Mouse (Mus musculus): Measurements from ENCODE around the gene Osbpl10.
"Not testable (repeated sequence)": the region's sequence is repeated elsewhere in the genome, so short reads cannot be mapped to it uniquely, and the experiment has no call there.

Osbpl10 gene

DNA sequence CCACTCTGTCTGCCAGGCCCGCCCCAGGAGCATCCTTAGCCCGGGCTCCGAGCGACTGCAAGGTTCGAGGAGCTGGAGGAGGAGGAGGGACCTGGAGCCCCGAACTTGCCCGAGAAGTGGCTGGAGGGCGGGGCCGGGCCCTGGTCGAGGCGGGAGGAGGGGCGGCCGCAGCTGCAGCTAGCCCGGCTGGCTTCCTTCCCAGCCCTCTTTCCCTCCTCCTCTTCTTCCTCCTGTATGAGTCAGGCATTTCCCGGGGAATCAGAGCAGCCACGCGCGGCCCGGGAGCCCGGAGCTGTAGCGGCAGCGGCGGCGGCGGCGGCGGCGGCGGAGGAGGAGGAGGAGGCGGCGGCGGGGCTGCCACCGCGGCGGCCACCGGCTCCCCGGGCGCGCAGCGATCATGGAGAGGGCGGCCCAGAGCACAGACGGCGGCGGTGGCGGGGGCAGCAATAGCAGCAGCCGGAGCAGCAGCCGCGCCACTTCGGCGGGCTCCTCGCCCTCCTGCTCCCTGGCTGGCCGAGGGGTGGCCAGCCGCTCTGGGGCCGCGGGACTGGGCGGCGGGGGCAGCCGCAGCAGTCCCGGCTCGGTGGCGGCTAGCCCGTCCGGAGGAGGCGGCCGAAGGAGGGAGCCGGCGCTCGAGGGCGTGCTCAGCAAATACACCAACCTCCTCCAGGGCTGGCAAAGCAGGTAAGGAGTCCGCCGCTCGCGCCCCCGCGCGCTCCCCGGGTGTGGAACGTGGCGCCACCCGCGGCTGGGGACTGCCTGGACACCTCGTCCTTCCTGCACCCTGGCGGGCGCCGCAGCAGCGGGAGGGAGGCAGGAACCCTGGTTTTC is at the start of gene Osbpl10:
Gene Osbpl10, plus strand, starts transcription at position 289 of the 831 bp plus-strand sequence.
- ATAC-seq (ENCODE audit: insufficient number of reproducible peaks, low FRiP score, low TSS enrichment): peak; percentile 78

DNA sequence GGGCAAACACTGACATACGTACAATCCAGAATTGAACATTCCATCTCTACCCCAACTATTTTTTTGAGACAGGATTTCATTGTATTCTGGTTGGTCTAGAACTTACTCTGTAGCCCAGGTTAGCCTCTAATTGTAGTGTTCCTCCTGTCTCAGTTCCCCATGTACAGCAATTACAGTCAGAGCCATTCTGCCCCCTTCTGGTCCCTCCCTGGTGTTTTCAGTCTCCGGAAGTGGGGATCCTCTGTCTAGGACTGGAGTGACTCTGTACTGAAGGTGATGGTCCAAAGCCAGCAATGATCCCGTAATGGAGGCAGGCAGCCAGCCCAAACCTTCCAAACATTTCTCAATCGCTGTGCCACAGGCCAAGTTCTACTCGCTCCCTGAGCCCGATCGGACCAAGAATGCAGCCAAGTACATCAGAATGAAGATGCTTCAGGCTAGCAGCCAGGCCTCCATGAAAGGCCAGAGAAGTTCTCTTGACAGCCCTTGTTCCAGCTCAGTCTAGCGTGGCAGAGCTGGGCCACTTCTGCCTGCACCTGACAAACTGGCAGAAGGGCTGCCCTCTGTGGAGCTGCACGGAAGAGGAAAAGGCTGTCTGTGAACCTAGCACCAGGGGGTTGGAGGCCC is 47.8 kb upstream of the Osbpl10 start:
- no peak for ATAC-seq (ENCODE audit: insufficient number of reproducible peaks, low FRiP score, low TSS enrichment)

DNA sequence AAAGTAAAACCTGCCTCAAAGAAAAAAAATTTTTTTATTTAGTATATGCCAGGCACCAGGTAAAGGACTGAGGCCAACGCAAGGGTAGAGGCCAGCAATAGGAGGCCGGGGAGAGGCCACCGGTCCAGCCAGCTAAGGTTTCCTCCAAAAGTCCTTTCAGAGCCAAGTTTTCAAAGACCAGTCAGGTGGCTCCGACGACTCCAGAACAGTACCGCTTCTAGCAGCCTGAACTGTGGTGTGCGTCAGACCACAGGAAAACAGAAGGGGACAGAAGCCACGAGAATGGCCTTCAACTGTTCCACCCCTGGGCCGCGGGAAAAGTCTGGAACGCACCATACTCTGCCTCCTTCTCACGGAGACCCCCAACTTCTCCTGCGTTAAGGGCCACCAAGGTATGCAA is 45.8 kb upstream of the Osbpl10 start:
- ATAC-seq (ENCODE audit: insufficient number of reproducible peaks, low FRiP score, low TSS enrichment): no peak

DNA sequence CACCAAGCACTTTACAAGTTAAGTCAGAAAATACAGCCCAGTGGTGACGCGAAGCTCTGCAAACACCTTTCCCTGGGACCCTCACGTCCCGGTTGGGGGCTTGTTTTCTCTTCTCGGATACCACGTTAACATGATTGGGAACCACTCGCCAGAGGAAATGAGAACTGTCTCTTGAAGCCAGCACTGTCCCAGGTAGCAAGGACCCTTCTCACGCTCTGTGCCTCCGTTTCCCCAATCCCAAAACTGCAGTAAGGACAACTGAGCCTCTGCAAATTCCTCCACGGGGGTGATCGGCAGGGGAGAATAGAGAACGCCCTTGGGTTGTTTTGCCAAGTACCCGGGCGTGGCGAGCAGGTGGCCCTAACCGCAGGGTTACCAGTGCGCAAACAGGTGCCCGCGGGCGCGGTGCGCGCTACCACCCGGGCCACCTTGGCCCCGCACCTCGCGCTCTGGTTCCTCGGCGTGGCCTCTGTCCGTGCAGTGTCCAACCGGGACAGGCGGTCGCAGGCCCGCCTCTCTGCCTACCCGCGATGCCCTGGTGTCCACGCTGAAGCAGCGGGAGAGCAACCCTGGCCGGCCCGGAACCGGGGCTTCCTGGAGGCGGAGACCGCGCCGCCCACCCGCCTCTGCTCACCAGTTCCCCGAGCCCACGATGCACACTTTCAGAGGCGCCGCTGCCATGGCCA is 45.2 kb upstream of the Osbpl10 start:
- peak; percentile 51 for ATAC-seq (ENCODE audit: insufficient number of reproducible peaks, low FRiP score, low TSS enrichment)

DNA sequence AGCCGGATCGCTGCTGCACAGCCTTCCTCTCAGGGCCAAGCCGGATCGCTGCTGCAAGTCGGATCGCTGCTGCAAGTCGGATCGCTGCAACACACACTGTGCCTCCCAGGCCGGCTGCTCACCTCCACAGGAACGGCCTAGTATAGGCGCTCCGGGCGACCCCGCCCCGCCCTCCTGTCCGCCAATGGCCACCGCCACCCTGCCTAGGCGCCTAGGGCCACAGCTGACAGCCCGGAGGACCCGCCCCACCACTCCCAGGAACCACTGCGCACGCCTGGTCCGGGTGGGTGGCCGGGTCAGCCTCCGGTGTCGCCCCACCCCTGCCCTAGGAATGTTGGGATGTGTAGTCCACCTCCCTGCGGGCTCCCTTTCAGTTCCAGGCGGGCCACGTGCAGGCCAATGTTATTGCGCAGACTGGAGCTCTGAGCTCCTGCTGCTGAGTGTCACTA is 44.6 kb upstream of the Osbpl10 start, which contains the start of gene Gpd1l:
Gene Gpd1l, minus strand, starts transcription at position 265 of the 449 bp plus-strand sequence.
- peak; percentile 98 for ATAC-seq (ENCODE audit: insufficient number of reproducible peaks, low FRiP score, low TSS enrichment)

DNA sequence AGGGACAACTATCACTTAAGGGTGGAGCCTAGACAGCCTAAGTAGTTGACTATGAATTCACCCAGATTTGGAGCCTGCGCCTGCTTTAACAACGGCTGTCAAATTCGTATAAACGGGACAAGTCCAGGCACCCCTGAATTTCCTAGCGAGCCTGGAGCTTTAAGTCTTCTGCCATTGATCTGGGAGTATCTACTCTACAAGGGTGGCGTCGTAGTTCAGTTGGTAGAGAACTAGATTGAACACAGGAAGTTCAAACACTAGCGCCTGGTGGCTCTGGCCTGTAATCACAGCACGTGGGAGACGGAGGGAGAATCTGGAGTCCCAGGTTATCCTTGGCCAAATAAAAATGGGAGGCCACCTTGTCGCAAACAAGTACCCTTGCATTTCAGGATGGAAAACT is 44.1 kb upstream of the Osbpl10 start:
- ATAC-seq (ENCODE audit: insufficient number of reproducible peaks, low FRiP score, low TSS enrichment): no peak; the same call in 1 of the 2 replicates

DNA sequence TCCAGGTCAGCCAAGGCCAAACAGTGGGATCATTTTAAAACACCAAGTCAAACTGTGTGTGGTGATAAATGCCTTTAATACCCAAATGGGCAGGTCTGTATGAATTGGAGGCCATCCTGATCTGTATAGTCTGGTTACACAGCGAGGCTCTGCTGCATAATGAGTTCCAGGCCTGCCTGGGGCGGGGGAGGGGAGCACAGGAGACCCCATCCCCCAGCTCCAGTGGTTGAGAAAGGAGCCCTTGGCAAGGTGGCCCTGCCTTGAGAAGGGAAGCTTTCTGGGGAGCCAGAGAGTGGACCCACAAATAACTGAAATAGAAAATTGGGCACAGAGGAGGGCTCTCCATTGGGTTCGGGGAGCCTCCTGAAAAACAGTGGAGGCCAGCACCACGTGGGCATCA is 43.0 kb upstream of the Osbpl10 start:
- ATAC-seq (ENCODE audit: insufficient number of reproducible peaks, low FRiP score, low TSS enrichment): no peak

DNA sequence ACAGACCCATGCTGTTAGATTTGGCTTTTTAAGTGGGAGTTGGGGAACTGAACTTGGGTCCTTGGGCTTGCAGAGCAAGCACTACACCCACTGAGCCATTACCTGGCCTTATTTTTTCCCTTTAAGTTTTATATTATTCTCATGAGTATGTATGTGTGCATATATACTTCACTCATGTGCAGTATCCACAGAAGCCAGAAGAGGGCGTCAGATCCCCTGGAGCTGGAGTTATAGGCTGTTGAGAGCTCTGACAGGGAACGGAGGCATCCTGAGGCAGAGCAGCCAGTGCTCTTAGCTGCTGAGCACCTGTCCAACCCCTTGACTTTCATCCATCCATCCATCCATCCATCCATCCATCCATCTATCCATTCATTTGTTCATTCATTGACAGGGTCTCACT is 41.7 kb upstream of the Osbpl10 start:
- no peak for ATAC-seq (ENCODE audit: insufficient number of reproducible peaks, low FRiP score, low TSS enrichment)

DNA sequence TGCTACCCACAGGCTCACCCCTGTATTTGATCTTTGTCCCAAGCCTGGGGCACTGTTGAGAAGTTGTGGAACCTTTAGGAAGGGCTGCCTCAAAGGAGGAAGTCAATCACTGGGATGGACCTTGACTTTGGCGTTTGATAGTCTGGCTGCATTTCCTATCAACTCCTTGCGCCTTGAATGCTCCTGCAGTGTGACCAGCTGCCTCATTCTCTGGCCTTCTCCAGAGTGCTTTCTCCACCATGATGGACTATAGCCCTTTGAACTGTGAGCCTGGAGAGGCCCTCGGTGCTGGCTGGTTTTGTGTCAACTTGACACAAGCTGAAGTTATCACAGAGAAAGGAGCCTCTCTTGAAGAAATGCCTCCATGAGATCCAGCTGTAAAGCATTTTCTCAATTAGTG is 33.7 kb upstream of the Osbpl10 start:
- ATAC-seq (ENCODE audit: insufficient number of reproducible peaks, low FRiP score, low TSS enrichment): no peak

DNA sequence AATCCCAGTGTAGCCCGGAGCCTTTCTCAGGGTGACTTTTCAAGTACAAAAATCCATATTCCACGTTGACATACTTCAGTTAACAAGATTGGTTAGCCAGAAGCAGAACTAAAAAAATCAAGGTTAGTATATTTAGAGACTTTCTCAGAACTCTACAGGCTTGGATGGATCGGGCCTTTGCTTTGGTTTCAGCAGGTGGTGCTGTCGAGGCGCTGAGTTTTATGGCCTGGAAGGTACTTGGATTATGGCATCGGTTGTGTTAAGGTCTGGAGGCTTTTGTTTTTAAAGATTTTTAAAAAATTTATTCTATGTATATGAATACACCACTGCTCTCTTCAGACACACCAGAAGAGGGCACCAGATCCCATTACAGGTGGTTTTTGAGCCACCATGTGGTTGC is 32.8 kb upstream of the Osbpl10 start:
- no peak for ATAC-seq (ENCODE audit: insufficient number of reproducible peaks, low FRiP score, low TSS enrichment)

DNA sequence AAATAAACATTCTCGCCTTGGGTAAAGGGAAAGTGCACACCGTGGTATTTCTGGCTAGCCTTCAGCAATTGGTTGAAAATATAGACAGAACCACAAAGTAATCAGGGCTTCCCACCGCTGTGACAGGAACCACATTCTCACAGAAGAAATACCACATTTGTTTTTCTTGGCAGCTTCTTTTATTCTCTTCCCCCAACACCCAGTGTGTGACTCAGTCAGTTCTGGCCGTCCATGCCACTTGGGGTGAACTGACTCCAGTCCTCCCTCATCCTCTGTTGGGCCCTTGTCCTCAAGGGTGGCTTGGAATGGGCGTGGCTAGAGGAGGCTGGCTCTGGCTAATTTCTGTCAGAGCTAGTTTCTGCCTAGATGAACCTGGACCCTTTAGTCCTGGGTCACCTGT is 30.0 kb upstream of the Osbpl10 start:
- no peak for ATAC-seq (ENCODE audit: insufficient number of reproducible peaks, low FRiP score, low TSS enrichment)

DNA sequence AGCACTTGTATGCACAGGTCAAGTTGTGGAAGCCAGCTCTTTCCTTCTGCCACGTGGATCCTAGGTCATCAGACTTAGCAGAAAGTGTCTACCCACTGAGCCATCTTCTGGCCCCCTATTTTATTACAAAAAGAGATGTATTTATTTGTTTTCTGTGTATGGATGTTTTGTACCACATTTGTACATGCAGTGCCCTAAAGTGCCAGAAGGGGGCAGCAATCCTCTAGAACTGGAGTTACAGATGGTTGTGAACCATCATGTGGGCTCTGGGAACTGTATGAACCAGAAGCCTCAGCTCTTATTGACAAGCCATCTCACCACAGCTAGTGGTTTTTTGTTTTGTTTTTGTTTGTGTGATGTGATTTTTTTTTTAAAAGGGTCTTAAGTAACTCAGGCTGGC is 25.5 kb upstream of the Osbpl10 start:
- no peak for ATAC-seq (ENCODE audit: insufficient number of reproducible peaks, low FRiP score, low TSS enrichment)

DNA sequence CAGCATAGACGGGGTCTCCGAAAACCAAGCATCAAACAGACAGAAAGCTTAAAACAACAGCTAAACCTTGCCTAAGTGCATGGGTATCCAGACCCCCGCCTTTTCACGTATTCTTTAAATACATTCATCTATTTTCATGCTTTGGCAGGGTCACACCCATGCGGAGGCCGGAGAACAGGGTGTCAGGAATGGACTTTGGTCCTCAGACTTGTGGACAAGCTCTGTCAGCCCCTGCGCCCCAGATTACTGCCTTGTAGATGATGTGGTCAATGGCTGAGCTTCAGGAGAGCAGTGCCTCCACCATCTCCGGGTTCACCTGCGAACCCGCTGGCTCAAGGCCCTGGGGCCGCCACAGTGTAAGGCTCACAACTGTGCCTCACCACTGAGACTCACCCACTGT is 23.0 kb upstream of the Osbpl10 start:
- ATAC-seq (ENCODE audit: insufficient number of reproducible peaks, low FRiP score, low TSS enrichment): no peak

DNA sequence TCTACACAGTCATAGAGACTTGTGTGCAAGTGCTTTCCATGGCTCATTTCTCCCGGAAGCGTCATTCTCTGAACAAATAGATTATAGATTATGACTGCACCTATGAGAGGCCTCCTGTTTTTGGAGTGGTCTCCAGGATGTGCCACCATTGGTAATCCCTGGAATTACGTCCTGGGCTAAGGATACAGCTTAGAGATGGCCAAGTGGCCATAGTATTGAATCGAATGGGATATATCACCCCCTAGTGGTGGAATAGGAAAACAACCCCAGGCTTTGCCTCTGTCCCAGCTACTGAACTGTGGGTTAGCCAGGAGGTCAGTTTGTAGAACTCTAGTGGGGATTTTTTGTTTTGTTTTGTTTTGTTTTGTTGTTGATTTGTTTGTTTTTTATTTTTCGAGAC is 21.4 kb upstream of the Osbpl10 start:
- ATAC-seq (ENCODE audit: insufficient number of reproducible peaks, low FRiP score, low TSS enrichment): peak; percentile 66; the same call in 1 of the 2 replicates

DNA sequence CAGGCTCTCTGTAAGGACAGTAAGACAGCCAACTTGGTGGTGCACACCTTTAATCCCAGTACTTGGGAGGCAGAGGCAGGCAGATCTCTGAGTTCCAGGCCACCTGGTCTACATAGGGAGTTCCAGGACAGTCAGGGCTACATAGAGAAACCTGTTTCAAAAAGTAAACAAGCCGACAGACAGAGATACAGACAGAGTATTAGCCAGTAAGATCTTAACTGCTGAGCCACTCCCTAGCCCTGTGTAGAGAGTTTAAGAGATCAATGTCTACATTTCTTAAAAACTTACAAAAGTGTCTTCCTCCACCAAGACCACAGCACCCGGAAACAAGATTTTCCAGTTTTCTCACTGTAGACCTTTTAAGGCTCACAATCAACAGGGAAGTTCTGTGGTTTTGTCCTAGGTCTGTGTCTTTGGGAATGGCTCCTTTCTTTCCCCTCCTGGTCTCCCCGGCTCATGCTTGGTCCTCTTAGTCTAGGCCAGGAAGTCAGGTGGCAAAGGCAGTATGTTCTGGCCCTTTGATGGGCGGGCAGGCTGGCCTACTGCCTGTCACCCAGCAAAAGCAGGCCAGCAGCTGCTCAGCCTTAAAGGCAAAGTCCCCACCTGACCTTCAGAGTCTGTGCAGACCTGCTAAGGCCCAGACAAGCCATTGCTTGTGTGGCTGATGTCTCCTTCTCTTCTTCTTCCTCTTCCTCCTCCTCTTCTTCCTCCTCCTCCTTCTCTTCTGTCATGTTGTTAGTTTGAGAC is 18.2 kb upstream of the Osbpl10 start:
- ATAC-seq (ENCODE audit: insufficient number of reproducible peaks, low FRiP score, low TSS enrichment): 0 out of 2 replicates have a peak, but pooled peaks have one; percentile 26

DNA sequence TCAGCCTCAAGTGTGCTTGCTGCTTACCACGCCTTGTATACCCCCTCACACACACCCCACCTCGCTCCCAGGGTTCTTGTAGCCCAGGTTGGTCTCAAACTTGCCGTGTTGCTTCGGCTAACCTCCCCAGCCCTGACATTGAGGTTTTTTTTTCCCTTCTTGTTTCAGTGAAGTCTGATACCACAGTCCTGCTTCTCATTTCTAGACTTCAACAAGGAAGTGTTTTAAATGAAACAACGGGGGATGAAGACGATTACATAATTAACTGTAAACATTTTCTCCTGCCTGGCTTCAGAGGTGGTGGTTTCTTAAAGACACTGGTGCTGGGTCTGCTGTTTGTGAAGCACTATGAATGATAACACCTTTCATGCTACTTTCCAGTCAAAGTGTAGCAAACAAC is 17.5 kb upstream of the Osbpl10 start:
- no peak for ATAC-seq (ENCODE audit: insufficient number of reproducible peaks, low FRiP score, low TSS enrichment)

DNA sequence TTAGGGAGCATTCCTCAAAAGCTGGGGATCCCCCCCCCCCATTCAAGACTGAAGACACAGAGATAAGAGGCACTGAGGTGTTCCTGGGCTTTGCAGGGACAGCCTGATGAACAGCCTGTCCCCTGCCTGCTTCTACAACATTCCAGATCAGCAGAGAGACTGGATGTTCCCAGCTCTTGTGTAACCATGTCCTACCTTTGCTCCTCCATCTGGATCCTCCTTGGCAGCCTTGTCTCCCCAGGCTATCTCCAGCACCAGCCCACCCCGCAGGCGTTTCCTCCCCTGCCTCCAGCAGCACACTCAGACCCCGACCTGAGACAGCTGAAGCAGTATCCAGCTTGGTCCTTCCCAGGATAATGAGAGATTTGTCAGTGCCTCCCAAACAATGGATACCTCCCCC is 14.3 kb upstream of the Osbpl10 start:
- ATAC-seq (ENCODE audit: insufficient number of reproducible peaks, low FRiP score, low TSS enrichment): no peak

DNA sequence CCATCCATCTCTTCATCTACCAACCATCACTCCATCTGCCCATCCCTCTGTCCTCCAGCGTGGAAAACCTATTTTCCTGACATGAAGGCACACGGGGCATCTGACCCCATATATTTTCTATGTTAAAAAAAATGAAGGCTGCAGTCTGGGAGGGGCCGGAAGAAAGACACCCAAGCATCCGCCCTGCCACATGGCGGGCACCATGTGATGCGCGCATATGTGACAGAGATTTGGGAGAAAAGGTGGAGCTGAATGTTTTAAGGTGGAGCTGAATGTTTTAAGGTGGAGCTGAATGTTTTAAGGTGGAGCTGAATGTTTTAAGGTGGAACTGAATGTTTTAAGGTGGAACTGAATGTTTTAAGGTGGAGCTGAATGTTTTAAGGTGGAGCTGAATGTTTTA is 12.1 kb upstream of the Osbpl10 start:
- not testable (repeated sequence) for ATAC-seq (ENCODE audit: insufficient number of reproducible peaks, low FRiP score, low TSS enrichment)

DNA sequence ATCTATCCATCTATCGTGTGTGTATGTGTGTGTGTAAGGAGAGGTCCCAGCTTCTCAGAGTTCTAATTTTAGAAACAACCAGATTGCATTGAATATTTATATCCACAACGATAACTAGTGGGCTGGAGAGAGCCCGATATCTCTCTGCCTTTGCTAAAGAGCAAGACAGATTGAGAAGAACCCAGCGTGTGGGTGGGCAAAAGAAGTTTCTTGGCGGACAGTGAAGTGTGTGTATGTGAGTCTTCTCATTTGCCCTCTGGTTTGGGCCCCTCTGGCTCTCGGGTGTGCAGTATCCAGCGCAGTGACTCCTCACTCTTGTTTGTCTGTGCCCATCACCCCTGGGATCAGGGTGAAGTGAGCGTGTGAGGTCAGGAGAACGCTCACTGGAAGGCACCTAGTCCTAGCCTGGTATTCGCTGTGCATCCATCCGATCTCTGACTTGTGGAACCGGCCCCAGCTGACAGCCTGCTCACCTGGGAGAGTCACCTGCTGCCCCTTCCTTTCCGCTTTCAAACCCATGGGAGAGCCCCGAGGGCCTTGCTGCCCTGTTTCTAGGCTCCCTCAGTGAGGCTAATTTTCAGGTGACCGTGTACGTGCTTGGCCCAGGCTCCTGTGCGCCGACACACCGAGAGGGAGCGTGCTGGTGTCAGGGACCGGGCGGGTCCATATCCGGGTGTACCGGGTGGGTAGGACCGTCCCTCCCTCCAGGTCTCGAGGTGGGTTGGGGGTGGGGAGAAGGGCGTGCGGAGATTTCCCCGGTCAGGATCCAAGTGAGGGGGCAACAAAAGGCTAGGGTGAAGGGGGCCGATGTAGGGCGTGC is 698 bp upstream of the Osbpl10 start:
- ATAC-seq (ENCODE audit: insufficient number of reproducible peaks, low FRiP score, low TSS enrichment): peak; percentile 83

DNA sequence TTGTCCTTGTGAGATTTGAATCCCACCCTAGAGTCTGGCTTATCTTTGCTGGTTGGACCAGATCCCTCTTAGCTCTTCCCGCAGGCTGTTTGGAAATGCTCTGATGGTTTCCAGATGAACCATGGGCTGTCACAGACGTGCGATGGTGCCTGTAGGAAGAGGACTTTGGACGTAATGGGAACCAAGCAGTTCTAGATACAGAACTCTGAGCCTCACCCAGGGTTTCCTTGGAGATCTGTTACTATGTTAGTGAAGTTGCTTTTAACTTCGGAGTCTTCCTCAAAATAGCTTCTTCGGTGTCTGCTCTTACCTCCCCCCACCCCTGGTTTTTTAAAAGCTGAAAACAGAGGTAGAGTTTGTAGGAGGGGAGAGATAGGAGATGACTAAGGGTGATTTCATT is 1.6 kb downstream of the Osbpl10 start:
- ATAC-seq (ENCODE audit: insufficient number of reproducible peaks, low FRiP score, low TSS enrichment): no peak

Measured in cerebellum, adult (tissue).